Mouse (Mus musculus) liver, adult 2 months (tissue): ENCODE results near the gene Snrpa.

Source experiments
- CTCF ChIP-seq: fragments of 200-500 bp; IDR thresholded peaks from 2 replicates; pipeline ENCODE4 v1.5.1; 2011; ENCODE audit warnings: low read depth, low read length, control low read depth
- POLR2A ChIP-seq: fragments of 200-500 bp; IDR thresholded peaks from 2 replicates; pipeline ENCODE4 v1.6.1; 2011; ENCODE audit warnings: low read length, control low read depth; ENCODE audit not compliant: insufficient read depth; ENCODE audit errors: extremely low read depth

DNA sequence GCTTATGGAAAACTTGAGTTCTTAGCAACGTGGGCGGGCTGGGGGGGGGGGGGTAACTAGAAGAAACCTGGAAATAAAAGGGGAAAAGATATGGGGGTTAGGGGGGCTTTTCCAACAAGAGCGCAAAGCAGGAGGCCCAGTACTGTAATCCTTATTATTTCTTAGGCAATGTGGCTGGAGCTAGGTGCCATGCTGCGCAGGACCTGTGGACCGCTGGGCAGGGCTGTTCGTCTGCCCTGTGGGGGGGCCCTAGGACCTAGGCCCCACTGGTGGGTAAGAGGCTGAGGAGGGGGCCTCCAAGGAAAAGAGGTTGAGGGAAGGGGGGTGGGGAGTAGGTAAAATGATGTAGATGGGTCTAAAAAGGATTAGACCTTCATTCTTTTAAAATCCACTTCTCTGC, 37.2 kb upstream of the Snrpa start:
- no peak for TF ChIP-seq CTCF
- TF ChIP-seq POLR2A: no peak
